Mouse (Mus musculus) myocyte (in vitro differentiated cells): ENCODE data around the gene Gm20388.

Source experiments
- CEBPB ChIP-seq: IDR thresholded peaks from 2 replicates; pipeline ENCODE4 v1.6.1; 2011; ENCODE audit warnings: mild to moderate bottlenecking, moderate library complexity; ENCODE audit not compliant: poor library complexity, insufficient read depth, severe bottlenecking
- E2F4 ChIP-seq: IDR thresholded peaks from one replicate; pipeline ENCODE4 v1.6.1; 2011; ENCODE audit warnings: mild to moderate bottlenecking, control low read depth, moderate library complexity; ENCODE audit not compliant: insufficient read depth
- MAX ChIP-seq: IDR thresholded peaks from one replicate; pipeline ENCODE4 v1.6.1; 2011; ENCODE audit warnings: low read depth, mild to moderate bottlenecking, control low read depth
- MYOD1 ChIP-seq, 3 experiments: IDR thresholded peaks; one replicate each; pipeline ENCODE4 v1.6.1; 2011; ENCODE audit warnings: control low read depth in 2 of 3, low read depth in 2 of 3, mild to moderate bottlenecking in 2 of 3, moderate library complexity in 1 of 3; ENCODE audit not compliant: insufficient read length in 2 of 3, control insufficient read depth in 1 of 3
- POLR2A ChIP-seq: IDR thresholded peaks from one replicate; pipeline ENCODE4 v1.6.1; 2011; ENCODE audit warnings: low read depth, mild to moderate bottlenecking, control low read depth, moderate library complexity; ENCODE audit not compliant: insufficient read length
- REST ChIP-seq: IDR thresholded peaks from one replicate; pipeline ENCODE4 v1.6.1; 2011; ENCODE audit warnings: mild to moderate bottlenecking, control low read depth, moderate library complexity; ENCODE audit not compliant: insufficient read depth, insufficient read length
- SRF ChIP-seq: IDR thresholded peaks from one replicate; pipeline ENCODE4 v1.6.1; 2011; ENCODE audit warnings: low read depth; ENCODE audit not compliant: control insufficient read depth, insufficient read length
- TCF12 ChIP-seq: IDR thresholded peaks from one replicate; pipeline ENCODE4 v1.6.1; 2011; ENCODE audit warnings: mild to moderate bottlenecking, control low read depth; ENCODE audit not compliant: poor library complexity, insufficient read depth, severe bottlenecking

GRCm38 (mm10) chr8:121999211-121999610 lies 2088.6 kb downstream of the Gm20388 start:
- TF ChIP-seq REST = no peak
- TF ChIP-seq E2F4 = no peak
- no peak for TF ChIP-seq MYOD1 (IDR thresholded peaks at IDR 0.05; ENCODE audit: control insufficient read depth in 1 of 3, insufficient read length in 2 of 3, low read depth in 2 of 3)
- no peak for TF ChIP-seq TCF12
- TF ChIP-seq CEBPB = no peak
- no peak for TF ChIP-seq POLR2A
- no peak for TF ChIP-seq SRF
- no peak for TF ChIP-seq MAX
